Mouse (Mus musculus) gastrocnemius, postnatal 14 days (tissue): ENCODE data around the gene Cd244a. TPM values are rescaled to one million over a fixed set of nuclear protein-coding genes. Genes with fewer than 3 reads are reported as not detected.

ENCODE experiments used
- DNase-seq: peaks from one replicate; pipeline ENCODE4 v3.0.0; 2021; ENCODE audit warnings: mixed read lengths
- intact Hi-C: fragments of 180-260 bp; cut with DNase I; formaldehyde crosslinking; loops from one replicate; pipeline ENCODE4 v1.15.1; 2025; ENCODE audit warnings: low total_unique reads
- long read RNA-seq, 2 experiments: library from polyadenylated mRNA; stranded (forward); transcript quantifications; one replicate each; pipeline ENCODE4 v2.0.0; 2021
- total RNA-seq, 2 experiments: library from RNA; stranded (reverse); gene quantifications; 2 replicates each; pipeline ENCODE4 v1.2.3; 2021

Cd244a gene
- total RNA-seq: not detected
- long read RNA-seq, experiment 1: 0 reads
- long read RNA-seq, experiment 2: 0 reads

DNA sequence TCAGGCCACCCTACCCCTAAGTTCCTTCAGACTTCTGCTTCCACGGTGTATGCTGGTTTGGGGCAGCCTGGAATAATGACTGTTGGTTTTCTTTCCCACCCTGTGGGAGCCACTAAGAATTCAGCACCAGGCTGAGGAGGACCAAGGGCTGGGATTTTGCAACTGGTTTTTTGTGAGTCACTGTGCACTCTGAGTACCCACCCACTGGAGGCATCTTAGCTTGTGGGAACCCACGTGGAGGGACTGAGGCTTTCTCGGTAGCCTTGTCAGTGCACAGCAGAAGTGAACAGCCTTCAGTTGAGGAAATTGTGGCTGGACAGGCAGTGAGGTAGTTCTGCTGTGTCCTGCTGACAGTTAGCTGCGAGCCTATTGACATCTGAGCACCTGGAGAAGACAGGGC lies at the start of gene Cd244a:
Gene Cd244a, plus strand, starts transcription at position 296 of the 400 bp plus-strand sequence.
- DNase-seq: no peak
- intact Hi-C loops: no loop called here

DNA sequence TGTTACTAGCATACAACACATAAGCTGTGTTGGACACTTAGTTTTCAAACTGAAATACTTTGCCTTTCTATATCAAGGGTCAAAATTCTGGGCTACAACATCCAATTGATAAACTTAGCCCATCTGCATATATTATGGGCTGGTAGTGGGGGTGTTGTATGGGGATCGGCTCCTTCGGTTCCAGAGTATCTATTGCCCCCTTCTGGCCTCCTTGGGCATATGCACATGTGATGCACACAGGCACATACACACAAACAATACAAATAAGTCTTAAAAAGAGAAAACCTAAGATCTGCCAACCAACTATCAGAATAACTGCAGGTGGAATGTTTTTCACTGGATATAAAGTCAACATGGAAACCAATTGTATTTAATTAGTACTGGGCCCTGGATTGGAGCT lies 45.8 kb upstream of the Cd244a start:
- intact Hi-C loops: loop anchor here (5.0 kb wide), 1 partner anchor 49 kb away; no protein-coding TSS in a partner anchor

DNA sequence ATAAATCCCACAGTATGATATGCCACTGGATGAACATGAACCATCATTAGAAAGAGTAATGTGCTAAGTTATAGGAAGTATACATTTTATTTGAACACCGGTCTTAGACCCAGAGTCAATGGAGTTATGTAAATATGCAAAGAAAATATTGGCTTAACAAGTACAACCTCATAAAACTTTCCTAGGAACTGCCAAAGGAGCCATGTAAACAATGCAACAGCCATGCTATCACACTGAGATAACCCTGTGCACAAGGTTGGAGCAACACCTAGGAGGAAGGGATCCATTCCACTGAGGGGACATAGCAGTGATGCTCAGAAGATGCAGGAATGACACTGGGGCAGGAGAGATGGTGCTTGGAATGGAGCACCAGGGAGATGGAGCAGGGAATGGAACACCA lies 45.2 kb upstream of the Cd244a start:
- no peak for DNase-seq
- intact Hi-C loops: loop anchor here (5.0 kb wide), 1 partner anchor 49 kb away; no protein-coding TSS in a partner anchor

More for the DNA sequence above, 45.8 kb upstream of the Cd244a start:
- no peak for DNase-seq

DNA sequence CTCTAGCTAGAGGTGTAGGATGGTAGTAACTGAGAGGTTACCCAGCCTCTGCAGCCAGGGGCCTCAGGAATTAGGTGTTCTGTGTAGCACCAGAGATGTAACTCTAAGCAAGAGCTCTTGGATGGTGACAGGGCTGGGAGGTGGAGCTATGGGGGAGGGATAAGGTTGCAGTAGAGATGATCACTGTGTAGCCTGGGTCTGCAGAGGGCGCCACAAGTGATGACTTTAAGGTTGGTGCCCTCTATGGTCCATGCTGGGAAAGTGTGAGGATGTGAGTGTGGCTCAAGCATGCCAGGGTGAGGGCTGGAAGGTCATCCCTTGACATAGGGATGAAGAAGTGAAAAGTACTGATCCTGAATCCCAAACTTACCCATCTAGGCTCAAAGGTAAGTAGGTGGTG lies 44.0 kb upstream of the Cd244a start:
- DNase-seq: no peak
- intact Hi-C loops: no loop called here

DNA sequence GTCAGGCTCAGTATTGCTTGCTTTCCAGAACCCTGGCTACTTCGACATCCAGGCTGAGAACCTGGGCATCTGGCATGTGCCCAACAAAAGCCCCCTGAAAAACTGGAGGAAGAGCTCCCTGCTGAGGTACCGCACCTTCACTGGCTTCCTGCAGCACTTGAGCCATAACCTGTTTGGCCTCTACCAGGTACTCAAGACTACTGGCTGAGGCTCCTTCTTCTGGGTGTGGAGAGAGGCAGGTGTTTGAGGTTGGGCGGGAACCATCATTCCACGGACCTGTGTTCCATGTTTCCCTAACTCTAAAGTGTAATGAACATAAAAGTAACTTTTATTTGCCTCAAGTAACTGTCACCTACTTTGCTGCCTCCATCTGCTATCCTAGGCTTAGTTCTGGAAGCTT lies 43.4 kb upstream of the Cd244a start:
- DNase-seq: no peak
- intact Hi-C loops: no loop called here

DNA sequence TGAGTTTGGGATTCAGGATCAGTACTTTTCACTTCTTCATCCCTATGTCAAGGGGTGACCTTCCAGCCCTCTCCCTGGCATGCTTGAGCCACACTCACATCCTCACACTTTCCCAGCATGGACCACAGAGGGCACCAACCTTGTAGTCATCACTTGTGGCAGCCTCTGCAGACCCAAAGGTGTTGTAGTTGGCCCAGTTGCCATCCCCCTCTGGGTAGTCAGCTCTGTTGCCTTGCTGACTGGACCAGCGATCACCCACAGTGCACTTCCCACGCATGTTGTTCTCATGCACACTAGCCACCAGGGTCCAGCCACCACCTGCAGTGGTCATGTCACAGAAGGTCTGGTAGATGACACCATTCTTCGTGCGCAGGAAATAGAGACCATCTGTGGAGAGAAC lies 27.6 kb upstream of the Cd244a start:
- intact Hi-C loops: no loop called here
- DNase-seq: no peak

DNA sequence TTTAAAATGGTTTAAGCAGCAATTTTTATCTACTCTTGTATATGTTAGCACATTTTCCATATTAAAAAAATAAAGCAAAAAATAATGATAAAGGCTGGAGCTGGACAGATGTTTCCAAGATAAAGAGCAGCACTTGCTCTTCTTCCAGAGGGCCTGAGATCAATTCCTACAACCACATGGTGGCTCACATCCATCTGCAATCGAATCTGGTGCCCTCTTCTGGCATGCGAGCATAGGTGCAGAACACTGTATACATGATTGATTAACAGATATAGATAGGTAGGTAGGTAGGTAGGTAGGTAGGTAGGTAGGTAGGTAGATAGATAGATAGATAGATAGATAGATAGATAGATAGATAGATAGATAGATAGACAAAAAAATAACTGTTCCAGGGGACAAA lies 26.2 kb upstream of the Cd244a start:
- intact Hi-C loops: no loop called here
- DNase-seq: no peak

DNA sequence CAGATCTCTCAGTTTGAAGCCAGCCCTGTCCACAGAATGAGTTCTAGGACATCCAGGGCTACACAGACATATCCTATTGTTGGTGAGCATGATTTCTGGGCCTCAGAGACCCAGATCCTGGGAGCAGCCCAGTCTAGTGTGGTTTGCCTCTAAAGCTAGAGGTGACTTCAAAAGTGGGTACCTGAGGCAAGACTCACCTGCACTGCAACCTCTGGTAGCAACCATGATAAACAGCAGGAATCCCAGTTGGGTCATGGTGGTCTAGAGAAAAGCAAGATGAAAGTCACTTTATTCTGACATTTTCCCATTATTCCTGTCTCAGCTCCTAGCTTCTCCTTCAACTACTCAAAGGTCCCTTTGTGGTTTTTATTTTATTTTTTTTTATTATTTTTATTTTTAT lies 24.4 kb upstream of the Cd244a start:
- DNase-seq: no peak
- intact Hi-C loops: no loop called here

DNA sequence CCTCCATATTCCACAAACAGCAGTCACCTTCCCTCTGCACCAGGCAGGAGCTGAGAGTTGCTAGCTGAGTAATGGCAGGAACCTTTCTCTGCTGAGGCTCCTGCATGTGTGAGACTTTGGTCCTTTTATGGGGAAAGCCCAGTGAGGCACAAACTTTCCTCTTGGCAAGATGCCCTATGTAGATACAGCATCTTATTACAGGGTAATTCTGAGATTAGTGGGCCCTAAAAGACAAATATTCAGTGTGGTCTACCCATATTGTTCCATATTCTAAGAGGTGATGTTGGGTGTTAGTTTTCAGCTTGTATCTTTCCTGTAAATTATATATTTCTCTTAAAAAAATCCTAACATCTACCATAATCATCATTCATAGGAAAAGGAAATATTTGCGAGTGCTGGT lies 23.8 kb upstream of the Cd244a start, which contains the start of gene Itln1:
Gene Itln1, minus strand, starts transcription at position 101 of the 400 bp plus-strand sequence.
- DNase-seq: no peak
- intact Hi-C loops: no loop called here

DNA sequence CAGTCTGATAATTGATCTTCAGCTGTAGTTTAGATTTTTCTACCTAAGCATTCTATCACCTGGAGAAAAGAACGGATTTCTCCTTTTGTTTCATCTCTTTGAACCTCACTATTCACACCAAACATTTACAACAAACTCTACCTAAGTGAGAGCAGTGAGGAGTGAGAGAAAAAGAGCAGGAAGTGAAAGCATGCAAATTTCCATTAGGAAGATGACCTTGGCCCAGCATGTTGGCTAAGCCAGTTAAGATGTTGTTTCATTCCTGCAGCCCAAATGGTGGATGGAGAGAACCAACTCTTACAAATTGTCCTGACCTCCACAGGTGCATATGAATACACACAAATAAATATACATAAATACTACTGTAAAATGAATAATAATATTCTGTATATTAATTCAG lies 18.3 kb upstream of the Cd244a start:
- DNase-seq: no peak
- intact Hi-C loops: no loop called here

DNA sequence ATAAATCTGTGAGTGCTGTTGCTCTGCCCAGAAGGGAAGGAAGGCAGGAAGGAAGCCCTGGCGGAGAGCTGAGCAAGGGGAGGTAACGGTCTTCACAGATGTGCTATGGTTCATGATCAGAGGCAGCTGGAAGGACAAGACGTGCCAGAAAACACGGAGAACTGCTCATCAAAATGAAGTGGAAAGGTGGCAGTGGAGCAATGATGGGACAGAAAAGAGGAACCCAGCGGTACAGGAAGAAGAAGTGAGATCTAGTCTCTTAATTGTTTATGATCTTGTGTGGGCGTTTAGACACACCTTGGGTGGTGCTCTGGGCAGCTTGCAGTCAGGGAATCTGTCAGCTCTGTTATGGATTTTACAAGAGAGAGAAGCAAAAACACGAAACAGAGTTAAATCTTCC lies 7.7 kb upstream of the Cd244a start:
- intact Hi-C loops: no loop called here
- DNase-seq: no peak

DNA sequence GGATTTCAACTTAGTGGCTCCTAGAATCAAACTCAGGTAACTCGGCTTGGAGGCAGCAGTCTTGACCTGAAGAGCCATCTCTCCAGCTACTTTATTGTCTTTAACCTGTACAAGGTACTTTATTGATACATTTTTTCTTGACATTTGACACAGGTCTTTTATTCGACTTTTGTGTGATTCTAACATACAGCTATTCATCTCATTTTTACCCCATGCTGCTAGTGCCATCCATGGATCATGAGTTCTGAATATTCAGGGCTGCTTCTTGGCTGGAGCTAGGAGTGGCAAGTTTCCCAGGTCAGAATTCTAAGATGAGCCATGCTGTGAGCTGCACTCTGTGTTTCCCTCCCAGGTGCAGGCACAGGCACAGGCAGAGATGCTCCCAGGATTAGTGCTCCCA lies 6.8 kb upstream of the Cd244a start:
- intact Hi-C loops: no loop called here
- no peak for DNase-seq

DNA sequence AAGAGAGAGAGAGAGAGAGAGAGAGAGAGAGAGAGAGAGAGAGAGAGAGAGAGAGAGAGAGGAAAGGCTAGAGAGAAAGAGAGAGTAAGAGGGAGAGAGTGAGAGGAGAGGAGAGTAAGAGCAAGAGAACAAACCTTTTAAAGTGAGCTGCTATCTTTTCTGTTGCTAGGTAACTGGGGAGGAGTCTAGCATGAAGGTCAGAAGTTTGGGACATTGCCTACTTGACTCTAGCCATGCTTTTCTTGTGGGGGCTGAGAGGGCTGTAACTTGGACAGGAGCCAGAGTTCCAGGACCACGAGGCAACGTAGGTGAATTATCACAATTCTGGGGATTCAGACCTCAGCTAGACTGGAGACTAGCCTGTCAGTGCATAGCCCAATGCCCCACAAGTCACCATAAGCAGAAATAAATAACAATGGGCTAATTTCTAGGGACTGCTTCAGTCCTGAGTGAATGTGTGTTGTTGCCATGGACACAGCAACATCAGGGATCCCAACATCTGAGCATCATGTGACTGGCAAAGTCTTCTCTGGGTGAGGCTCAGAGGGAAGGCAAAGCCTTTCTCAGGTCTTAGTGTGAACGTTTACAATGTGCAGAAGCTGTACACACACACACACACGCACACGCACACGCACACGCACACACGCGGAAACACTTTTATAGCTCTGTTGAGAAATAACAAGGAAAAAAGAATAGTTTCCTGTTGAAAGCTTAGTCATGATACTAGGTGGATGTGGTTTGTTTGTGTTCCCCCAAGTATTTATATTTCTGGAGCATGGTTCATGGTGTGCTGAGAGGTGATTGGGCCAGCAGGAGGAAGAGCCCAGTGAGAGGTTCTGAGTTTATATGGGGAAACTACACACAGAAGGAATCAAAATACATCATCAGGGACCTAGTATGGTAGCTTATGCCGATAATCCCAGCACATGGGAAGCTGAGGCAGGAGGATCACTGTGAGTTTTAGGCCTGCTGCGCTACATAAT lies 5.3 kb upstream of the Cd244a start:
- no peak for DNase-seq
- intact Hi-C loops: no loop called here

DNA sequence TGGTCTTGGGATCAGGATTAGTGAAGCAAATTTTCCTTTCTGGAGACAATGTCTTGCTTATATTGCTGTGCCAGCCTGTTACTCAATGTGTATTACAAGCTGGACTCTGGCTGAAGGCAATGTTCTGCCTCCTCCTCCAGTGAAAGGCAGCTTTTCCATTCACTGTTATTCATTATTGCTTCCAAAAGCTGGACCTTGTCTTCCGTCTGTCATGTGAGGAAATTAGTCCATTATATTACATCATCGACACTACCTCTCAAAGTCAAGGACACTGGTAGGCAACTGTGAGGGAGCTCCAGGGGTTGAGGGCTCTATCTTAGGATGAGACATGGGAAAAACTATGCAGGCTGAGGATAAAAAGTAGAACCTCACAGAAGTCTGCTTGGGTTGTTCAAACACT lies 2.6 kb upstream of the Cd244a start:
- no peak for DNase-seq
- intact Hi-C loops: no loop called here

DNA sequence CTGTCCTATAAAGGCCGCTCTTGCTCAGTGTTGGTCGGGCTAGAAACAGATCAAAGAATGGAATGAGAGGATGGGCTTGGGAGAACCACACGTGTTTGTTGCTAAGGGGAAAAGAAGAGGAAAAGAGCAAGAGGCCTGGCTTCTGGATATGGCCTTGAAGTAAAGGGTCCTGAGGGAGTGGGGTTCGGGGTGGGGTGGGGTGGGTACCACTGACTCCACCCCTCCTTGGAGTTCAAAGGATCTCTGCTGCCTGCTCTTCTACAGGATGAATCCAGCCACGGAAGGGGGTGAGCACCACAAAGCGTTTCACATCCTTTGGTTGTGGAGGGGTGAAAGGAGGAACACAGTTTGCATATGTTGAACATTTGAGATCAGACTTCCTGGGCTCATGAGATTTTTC lies 586 bp upstream of the Cd244a start:
- no peak for DNase-seq
- intact Hi-C loops: no loop called here

DNA sequence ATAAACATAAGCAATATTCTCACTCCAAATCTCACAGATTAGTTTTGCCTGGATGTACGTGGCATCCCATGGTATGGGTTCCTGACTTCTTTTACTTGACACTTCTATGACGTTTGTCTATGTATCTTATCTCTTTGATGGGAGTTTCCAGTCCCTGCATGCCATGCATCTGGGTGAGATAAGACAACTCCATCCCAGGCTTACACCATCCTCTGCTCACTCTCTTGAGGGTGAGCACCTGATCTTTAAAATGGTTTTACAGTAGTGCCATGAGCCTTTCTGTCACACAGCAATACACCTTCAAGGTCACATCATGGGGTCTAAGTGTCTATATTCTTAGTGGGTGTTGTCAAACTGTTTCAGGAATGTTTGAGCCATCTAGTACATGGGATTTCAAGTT lies 1.3 kb downstream of the Cd244a start:
- no peak for DNase-seq
- intact Hi-C loops: loop anchor here (5.0 to 10.0 kb wide), 2 partner anchors 48 to 175 kb away; partner anchors contain the start of gene Arhgap30

DNA sequence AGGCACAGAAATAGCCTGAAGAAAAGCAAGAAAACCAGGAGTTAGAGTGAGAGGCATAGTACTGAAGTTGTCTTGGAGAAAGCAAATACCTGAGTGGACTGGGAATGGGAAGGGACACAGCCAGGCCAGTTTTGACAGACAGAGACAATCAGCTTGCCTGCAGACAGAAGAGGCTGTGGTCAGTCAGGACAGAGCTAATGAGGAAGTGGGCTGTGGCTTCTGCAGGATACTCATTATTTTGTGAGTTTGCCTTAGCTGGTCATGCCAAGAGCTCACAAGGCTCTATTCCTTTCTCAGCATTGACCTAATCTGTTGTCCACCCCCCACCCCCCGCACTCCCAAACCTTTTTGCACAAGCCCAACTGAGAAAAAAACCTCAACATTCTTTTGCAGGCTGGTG lies 2.2 kb downstream of the Cd244a start:
- intact Hi-C loops: loop anchor here (5.0 to 10.0 kb wide), 2 partner anchors 49 to 176 kb away; partner anchors contain the start of gene Arhgap30
- no peak for DNase-seq

DNA sequence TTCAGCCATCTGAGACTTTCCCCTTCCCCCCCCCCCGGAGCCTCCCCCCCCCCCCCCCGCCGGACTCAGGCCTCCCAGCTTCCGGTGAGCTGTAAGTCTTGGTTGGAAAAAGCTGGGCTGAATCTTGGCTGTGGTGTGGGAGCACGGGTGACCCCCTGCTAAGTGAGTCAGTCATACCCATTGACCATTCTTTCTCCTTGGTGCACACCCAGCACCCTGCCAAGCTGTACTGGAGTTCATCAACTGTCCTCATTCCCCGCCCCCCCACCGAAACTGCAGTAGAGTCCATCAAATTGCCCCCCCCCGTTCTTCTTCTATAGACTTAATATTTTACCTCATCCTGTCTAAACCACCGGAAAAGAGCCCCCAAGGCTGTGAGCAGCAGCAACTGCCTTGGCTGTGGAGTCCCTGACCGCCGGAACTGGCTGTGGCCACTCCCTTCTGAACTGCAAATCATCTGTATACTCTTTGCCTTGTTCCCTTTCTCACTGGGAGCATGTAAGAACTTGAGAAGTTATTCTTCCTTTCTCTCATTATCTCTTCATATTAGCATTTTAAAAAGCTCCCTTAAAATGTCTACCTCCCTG lies 2.7 kb downstream of the Cd244a start:
- intact Hi-C loops: loop anchor here (5.0 to 10.0 kb wide), 2 partner anchors 49 to 177 kb away; partner anchors contain the start of gene Arhgap30

DNA sequence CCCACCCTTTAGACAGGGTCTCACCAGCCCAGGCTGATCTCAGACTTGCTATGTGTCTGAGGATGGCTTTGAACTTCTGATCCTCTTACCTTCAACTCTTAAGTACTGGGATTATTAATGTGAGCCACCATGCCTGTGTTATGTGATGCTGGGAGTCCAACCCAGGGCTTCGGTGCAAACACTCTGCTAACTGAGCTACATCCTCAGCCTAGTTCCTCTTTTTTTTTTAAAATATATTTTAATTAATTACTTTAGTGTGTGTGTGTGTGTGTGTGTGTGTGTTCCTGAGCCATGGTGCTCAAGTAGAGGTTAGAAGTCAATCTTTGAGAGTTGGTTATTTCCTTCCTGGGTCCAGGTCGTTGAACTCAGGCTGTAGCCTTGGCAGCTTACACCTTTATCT lies 4.0 kb downstream of the Cd244a start:
- intact Hi-C loops: loop anchor here (5.0 to 10.0 kb wide), 2 partner anchors 51 to 178 kb away; partner anchors contain the start of gene Arhgap30
- DNase-seq: no peak

More for the DNA sequence above, 2.7 kb downstream of the Cd244a start:
- DNase-seq: no peak

DNA sequence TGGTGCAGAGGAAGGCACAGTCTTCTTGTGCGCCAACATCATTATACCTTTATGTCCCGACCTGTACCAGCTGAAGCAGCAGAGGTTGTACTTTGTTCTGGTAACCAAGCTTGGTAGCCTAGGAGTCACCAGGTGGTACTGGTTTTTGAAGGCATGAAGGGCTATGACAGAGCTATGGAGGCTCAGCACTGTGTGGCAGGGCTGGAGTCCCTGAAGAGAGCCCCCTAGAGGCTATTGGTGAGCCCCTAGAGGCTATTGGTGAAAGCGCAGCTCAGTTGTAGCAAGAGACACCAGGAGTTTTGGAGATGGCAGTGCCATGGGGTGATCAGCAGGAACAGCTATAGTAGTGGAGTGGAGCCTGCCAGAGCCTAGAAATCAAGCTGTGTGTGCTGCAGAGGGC lies 5.3 kb downstream of the Cd244a start:
- intact Hi-C loops: loop anchor here (5.0 to 10.0 kb wide), 2 partner anchors 52 to 179 kb away; partner anchors contain the start of gene Arhgap30
- no peak for DNase-seq
